Mouse (Mus musculus) neural tube, embryonic 14.5 days (tissue): ENCODE results near the gene Pla2g2e. TPM values are rescaled to one million over a fixed set of nuclear protein-coding genes. Genes with fewer than 3 reads are reported as not detected.

Experiments used
- ATAC-seq: fragments of 200-750 bp; cut with Nextera tagmentation; 2 replicates; pipeline ENCODE4 v1.8.0; 2017; ENCODE audit warnings: low read depth, mild to moderate bottlenecking, moderate TSS enrichment, moderate library complexity
- H3K27ac ChIP-seq: fragments of 300-500 bp; sonication (generic); 2 replicates; pipeline ENCODE4 v1.5.1; 2014; ENCODE audit warnings: low read depth, mild to moderate bottlenecking, control low read depth, low read length, moderate library complexity, mixed read lengths
- H3K27me3 ChIP-seq: fragments of 300-500 bp; sonication (generic); 2 replicates; pipeline ENCODE4 v1.6.1; 2014; ENCODE audit warnings: low read length; ENCODE audit not compliant: control insufficient read depth, insufficient read depth
- H3K36me3 ChIP-seq: fragments of 300-500 bp; sonication (generic); 2 replicates; pipeline ENCODE4 v1.6.1; 2014; ENCODE audit warnings: low read length, mixed read lengths; ENCODE audit not compliant: control insufficient read depth, insufficient read depth
- H3K4me1 ChIP-seq: fragments of 300-500 bp; sonication (generic); 2 replicates; pipeline ENCODE4 v1.6.1; 2014; ENCODE audit warnings: low read length; ENCODE audit not compliant: control insufficient read depth, insufficient read depth
- H3K4me2 ChIP-seq: fragments of 300-500 bp; sonication (generic); 2 replicates; pipeline ENCODE4 v1.6.1; 2014; ENCODE audit warnings: mild to moderate bottlenecking, low read depth, low read length, control low read depth
- H3K4me3 ChIP-seq: fragments of 300-500 bp; sonication (generic); 2 replicates; pipeline ENCODE4 v1.5.1; 2014; ENCODE audit warnings: low read depth, low read length, control low read depth, mixed read lengths
- H3K9ac ChIP-seq: fragments of 300-500 bp; sonication (generic); replicated peaks from 2 replicates; pipeline ENCODE4 v1.6.1; 2014; ENCODE audit warnings: low read depth, mild to moderate bottlenecking, control low read depth, low read length, mixed read lengths
- H3K9me3 ChIP-seq: fragments of 300-500 bp; sonication (generic); 2 replicates; pipeline ENCODE4 v1.6.1; 2016; ENCODE audit warnings: low read length; ENCODE audit not compliant: control insufficient read depth
- WGBS: fragments of 180-500 bp; shearing (Covaris S2); extraction: QIAGEN DNeasy Blood & Tissue Kit; methylation state at CpG from one replicate; pipeline ENCODE4 v1.1.7; 2014; 5-methylcytosine and 5-hydroxymethylcytosine counted together
- polyA plus RNA-seq: library from polyadenylated mRNA; unstranded; fragments of >200 nt; fragmentation: Nextera tagmentation; extraction: Ambion mirVana; gene quantifications from 2 replicates; pipeline ENCODE4 v1.2.1, GENCODE M21; 2014

Pla2g2e gene
- polyA plus RNA-seq, 1 experiment from 2014 or later = not detected

- Histone ChIP-seq H3K4me2 (peak overlapping the region; percentile 51), H3K27me3 (no peaks in the 10 kb centered on the region), H3K4me1 (no peaks in the 10 kb centered on the region; the same call in 1 of the 2 replicates), H3K36me3 (no peaks in the 10 kb centered on the region), H3K4me3 (peak overlapping the region; percentile 10; the same call in 1 of the 2 replicates), H3K9me3 (no peaks in the 10 kb centered on the region), H3K9ac (no peak overlapping the region), H3K27ac (peak overlapping the region; percentile 5; the same call in 1 of the 2 replicates)
- WGBS = 2% methylated on average over 11 of the region's 11 CpGs
- peak; percentile 84 for ATAC-seq
Observed at GRCm38 (mm10) chr4:138922131-138922459, 44.4 kb downstream of the Pla2g2e start.

GRCm38 (mm10) chr4:138925561-138925960 lies 47.8 kb downstream of the Pla2g2e start:
- no peak for ATAC-seq
- no peak overlapping the region for H3K27ac ChIP-seq
- no peak overlapping the region for H3K4me3 ChIP-seq
- H3K4me1 ChIP-seq = no peaks in the 10 kb centered on the region; the same call in 1 of the 2 replicates
- H3K36me3 ChIP-seq = no peaks in the 10 kb centered on the region
- H3K27me3 ChIP-seq = no peaks in the 10 kb centered on the region
- no peak overlapping the region for H3K9ac ChIP-seq
- H3K9me3 ChIP-seq = no peaks in the 10 kb centered on the region
- 44% methylated on average over 2 of the region's 2 CpGs for WGBS
- no peak overlapping the region for H3K4me2 ChIP-seq

Other genes starting within 250 kb of the Pla2g2e start
- 0.59 and 0.80 TPM in 2 replicates for gene Vwa5b1, start 242.1 kb upstream of the Pla2g2e start, polyA plus RNA-seq
- 0.35 and 0.49 TPM in 2 replicates for gene Pla2g2c, start 153.2 kb upstream of the Pla2g2e start, polyA plus RNA-seq
- 2.7 and 3.0 TPM in 2 replicates for gene Ubxn10, start 140.8 kb upstream of the Pla2g2e start, polyA plus RNA-seq
- not detected in 2 replicates for gene Pla2g2f, start 120.3 kb upstream of the Pla2g2e start, polyA plus RNA-seq
- 1.6 and 2.6 TPM in 2 replicates for gene Pla2g2d, start 102.2 kb upstream of the Pla2g2e start, polyA plus RNA-seq
- gene Pla2g5, start 14.5 kb upstream of the Pla2g2e start, polyA plus RNA-seq = 0.35 TPM in 1 of 2 replicates, not detected in the other
- gene Gm13030, start 4.0 kb upstream of the Pla2g2e start, polyA plus RNA-seq = not detected in 2 replicates
- 2.6 and 3.3 TPM in 2 replicates for gene Otud3, start 36.0 kb downstream of the Pla2g2e start, polyA plus RNA-seq
- gene Rnf186, start 89.2 kb downstream of the Pla2g2e start, polyA plus RNA-seq = not detected in 2 replicates
- 1.1 TPM in 2 replicates for gene Tmco4, start 94.9 kb downstream of the Pla2g2e start, polyA plus RNA-seq
- 0.52 and 1.4 TPM in 2 replicates for gene Htr6, start 197.6 kb downstream of the Pla2g2e start, polyA plus RNA-seq
- gene Nbl1, start 215.1 kb downstream of the Pla2g2e start, polyA plus RNA-seq = 26.3 and 55.9 TPM in 2 replicates